Mouse (Mus musculus) ovary, adult 10 weeks (tissue): ENCODE results near the gene Ott. TPM values are rescaled to one million over a fixed set of nuclear protein-coding genes. Genes with fewer than 3 reads are reported as not detected.

Experiments used
- polyA plus RNA-seq: library from polyadenylated mRNA; stranded (reverse); fragments of 350-450 nt; fragmentation: Illumina TruSeq; extraction: RNeasy Lipid Tissue Mini Kit (QIAGEN cat#74804); gene quantifications from one replicate; pipeline ENCODE4 v1.2.3, GENCODE M21; 2014

The Ott gene
- not detected for polyA plus RNA-seq

DNA sequence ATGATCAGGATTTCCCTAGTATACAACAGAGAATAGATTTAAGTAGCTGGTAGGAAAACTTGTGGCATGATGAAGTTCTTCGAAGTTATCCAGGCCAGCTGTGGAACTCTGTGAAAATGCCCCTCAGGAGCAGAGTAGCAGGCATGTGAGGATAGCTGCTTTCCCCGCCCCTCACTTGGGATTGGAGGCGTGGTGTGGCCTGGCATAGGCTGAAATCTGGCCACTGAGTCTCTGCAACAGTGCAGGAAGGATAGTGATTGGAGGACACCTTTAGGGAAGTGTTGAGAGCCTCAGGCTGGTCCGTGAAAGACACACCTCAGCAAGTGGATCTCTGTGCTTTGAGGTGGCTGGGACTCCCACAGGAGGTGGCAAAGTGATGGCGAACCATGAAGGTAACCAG, at the start of gene Ott:
Ott (plus strand) TSS at position 301 of the 400 bp plus-strand sequence.

Other genes starting within 250 kb of the Ott start
- gene Luzp4, start 216.6 kb upstream of the Ott start, polyA plus RNA-seq = not detected
- gene Gm15093, start 198.1 kb downstream of the Ott start, polyA plus RNA-seq = not detected